Mouse (Mus musculus) thymus, postnatal 10 days (tissue): Measurements from ENCODE around the gene Egr4.

ENCODE experiments used
- DNase-seq, 2 experiments: peaks; one replicate each; pipeline ENCODE4 v3.0.0; 2021; ENCODE audit warnings: low spot score in 2 of 2

Egr4 gene

DNA sequence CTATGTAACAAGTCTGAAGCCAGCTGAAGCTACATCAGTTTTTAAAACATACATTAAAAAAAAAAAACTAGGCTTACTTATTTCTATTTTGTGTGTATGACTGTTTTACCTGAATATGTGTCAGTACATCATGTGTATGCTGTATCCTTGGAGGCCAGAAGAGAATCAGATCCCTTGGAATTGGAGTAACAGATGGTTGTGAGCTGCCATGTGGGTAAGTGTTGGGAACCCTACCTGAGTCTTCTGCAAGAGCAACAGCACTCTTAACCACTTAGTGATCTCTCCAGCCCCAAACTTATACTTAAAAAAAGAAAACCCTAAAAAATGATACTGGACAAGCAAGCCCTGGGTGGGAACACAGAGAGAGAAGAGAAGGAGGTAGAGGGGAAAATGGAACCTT lies 16.4 kb downstream of the Egr4 start:
- no peak for DNase-seq

DNA sequence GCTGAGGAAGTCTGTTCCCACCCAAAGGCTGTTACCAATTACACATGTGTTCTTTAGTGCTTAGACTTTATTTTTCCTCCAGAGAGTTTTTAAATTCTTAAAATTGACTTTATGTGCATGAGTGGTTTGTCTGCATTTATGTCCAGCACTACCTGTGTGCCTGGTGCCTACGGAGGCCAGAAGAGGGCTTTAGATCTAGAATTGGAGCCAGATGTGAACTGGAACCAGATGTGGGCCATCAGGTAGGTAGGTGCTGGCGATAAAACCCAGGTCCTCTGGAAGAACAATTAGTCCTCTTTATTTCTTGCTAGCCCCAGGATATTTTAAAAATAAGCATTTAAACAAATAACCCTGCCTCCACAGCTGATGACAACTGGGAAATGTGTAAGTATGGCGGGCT lies 21.8 kb downstream of the Egr4 start:
- DNase-seq: no peak

DNA sequence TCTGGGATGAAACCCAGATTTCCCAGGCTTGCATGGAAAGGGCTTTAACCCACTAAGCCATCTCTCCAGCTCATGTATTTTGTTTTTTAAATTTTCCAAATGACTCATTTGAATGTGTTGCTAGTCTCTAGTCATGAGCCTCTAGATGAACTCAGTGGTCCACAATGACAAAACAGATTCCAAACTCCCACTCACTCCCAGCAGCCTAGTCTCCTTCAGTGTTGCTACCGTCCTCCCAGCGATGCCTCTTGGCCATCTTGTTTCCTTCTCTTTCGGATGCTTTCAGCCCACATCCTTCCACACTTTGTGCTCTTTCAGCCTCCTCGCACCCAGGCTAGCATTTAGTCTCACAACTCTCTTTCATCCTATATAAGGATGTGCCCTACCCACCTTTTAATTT lies 23.1 kb downstream of the Egr4 start:
- no peak for DNase-seq

DNA sequence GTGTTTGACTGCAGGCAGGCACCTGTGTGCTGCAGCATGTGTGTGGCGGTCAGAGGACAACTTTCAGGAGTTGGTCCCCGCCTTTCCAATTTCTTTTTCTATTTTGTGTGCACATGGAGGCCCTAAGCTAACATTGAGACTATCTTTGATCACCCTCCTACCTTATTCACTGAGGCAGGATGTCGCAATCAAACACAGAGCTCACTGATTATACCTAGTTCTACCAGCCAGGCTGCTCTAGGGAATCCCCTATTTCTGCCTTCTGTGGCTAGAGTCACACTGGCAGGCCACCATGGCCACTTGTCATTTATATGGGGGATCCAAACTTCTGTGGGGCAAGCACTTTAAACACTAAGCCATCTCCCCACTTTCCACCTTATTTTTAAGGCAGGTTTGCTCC lies 23.7 kb downstream of the Egr4 start:
- no peak for DNase-seq

DNA sequence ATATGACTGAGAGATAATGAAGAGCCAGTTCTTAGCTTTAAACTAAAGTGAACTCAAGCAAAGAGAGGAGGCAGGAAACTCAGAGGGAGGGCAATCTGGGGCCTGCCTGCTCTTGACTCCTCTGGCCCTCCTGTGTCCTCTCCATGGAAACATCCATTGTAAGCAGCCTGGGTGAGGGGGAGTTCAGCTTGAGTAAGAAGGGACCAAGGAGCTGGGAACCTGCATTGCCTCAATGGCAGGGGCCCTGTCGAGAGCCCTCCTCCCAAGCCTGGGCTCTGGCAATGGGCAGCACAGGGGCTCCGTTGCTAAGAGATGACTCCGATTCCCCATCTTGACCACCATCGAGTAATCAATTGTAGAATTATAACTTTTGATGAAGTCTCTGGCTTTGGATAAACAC lies 24.9 kb downstream of the Egr4 start:
- no peak for DNase-seq

DNA sequence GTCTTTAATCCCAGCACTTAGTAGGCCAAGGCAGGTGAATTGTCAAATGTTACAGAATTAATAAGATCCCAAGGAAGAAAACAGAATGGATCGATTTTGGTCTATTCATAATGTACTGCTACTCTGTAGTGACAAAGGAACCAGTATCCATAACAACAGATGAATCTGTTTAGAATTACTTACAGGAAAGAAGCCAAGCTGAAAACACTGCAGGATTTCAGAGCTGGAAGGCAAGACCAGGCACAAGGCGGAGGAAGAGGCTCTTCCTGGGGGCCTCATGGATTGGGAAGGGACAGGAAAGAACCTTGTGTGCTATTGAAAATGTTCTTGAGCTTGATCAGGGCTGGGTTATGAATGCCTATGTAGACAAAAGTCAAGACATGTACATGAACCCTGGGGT lies 27.7 kb downstream of the Egr4 start:
- no peak for DNase-seq

DNA sequence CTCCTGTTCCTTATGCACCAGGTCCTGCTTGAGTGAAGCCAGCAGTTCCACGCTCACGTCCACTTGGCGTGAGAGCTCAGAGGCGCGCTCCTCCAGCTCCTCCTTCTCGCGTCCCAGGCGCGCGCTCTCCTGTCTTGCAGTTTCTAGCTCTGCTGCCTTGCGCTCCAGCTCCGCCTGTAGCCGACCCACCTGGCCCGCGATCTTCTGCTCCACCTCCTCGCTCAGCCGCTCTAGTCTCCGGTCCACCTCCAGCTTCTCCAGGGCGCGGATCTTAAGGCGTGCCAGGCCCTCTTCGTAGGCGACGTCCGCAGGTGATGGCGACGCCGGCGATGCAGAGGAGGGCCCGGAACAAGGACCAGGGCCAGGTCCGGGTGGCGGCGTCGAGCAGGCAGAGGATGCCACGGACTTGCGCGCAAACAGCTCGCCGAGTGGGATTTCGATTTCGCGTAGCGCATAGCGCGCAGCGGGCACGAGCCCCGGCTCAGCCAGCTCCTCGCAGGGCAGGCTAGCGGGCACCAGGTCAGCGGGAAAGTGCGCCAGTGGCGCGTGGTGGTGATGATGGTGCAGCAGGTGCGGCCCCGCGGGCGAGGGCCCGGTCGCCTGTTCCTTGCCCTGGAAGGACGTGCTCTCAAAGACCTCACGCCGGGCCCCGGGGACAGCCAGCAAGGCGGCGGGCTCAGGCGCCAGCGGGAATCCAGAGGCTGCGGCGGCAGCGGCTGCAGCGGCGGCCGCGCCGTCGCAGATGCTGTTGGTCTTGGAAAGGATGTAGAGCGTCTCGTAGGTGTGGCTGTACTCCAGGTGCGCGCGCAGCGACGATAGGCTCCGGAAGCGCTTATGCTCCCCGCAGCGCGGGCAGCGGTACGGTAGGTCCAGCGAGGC lies 29.3 kb downstream of the Egr4 start:
- peak in 1 of 2 experiments; percentile 15 for DNase-seq

DNA sequence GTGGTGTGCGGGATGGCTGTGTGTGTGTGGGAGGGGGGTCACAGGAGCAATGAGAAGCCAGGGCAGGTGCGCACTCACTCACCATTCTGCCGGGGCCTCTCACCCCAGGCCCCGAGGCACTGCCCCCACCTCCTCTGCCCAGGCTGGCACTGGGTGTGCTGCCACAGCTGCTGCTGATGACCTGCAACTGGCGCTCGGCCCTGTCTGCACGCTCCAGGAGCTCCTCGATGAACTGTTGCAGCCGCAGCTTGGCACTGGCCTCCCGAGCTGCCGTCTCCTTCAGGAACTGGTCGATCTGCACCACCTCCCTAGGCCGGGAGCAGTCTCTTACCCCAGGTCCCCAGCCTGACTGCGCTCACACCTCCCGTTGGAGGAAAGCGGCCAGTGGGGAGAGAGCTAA lies 32.7 kb downstream of the Egr4 start:
- no peak for DNase-seq

DNA sequence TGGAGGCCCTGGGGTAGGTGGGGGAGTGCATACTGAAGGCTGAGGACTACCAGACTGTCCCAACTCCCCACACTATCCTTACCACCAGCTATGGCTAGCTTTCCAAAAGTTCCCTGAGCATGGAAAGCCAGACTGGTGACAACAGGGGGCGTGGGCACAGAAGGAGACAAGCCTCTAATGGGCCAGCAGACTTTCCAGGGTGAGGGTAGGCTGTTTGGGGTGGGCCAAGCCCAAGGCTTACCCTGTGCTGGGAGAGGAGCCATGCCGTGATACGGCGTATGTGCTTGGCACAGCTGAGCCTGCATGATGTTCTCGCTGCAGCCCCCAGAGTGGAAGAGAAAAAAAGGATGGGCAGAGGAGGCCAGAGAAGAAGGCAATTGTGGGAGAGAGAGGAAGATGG lies 33.4 kb downstream of the Egr4 start:
- DNase-seq: no peak

DNA sequence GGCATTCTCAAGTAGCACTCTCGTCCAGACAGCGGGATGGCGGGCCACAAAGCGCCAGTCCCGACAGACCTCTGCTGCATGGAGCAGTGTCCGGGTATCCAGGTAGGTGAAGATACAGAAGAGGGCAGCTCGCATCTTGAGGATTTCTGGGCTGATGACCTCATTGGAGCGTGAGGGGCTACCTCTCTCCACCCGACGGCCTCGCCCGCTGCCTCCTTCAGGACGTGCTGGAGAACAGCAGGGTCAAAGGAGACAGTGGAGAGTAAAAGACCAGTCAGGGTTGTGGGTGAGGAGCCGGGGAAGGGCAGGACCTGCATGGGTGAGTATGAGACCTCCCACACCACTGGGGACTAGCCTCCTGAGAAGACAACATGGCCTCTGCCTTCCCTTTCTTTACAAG lies 35.0 kb downstream of the Egr4 start:
- no peak for DNase-seq

DNA sequence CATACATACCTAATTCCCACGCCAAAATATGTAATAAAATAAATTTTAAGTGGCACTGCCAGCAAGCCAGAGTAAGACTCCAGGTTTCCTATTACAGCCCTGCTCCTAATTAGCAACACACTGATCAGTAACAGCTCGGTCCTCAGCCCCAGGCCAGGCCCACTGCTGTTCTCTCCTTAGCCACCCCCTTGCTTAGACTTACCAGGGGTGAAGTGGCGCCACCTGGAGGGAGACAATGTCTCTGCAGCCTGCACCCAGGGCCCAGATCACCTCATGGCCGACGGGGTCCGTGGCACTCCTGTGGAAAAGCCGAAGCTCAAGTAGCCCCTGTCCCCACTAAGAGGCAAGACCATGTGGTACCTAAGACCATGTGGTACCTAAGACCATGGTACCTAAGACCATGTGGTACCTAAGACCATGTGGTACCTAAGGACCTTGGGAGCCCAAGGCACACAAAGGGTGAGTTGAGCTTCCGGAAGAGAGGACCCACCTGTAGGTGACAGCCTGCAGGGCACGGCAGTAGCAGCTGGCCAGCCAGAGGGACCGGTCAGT lies 35.9 kb downstream of the Egr4 start:
- DNase-seq: peak in 1 of 2 experiments; percentile 35

DNA sequence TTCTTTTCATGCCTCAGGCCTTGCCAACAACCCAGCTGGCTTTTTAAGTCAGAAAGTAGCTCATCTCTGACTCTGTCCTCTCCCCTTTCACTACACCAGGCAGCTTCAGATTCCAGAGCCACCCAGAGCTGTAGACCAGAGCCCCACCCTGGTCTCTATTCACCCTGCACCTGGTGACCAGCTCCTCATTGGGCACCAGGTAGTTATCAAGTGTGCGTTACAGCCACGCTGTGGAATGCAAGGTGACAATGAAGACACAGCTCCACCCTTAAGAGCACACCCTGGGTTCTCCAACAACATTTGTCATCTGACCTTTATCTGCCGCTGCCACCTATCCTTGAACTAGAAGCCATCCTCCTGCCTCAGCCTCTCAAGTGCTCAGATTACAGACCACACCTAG lies 37.8 kb downstream of the Egr4 start:
- no peak for DNase-seq

DNA sequence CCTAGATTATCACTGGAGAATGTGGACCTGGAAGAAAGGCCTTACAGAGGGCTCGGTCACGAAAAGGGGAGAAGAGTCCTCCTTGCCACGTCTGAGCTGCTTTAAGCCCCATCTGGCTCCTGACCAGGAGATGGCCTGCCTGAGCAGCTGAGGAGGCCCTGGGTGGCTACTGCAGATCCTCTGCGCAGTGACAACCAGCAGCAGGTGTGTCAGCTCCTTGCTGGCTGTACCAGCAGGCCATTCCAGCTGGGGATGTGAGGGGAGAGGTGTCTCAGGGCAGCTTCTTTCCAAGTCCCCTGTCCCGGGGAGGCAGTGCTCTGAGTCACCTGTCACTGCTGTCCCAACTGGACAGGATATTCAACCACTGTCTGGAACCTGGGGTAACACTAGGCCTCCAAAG lies 40.8 kb downstream of the Egr4 start:
- DNase-seq: no peak

DNA sequence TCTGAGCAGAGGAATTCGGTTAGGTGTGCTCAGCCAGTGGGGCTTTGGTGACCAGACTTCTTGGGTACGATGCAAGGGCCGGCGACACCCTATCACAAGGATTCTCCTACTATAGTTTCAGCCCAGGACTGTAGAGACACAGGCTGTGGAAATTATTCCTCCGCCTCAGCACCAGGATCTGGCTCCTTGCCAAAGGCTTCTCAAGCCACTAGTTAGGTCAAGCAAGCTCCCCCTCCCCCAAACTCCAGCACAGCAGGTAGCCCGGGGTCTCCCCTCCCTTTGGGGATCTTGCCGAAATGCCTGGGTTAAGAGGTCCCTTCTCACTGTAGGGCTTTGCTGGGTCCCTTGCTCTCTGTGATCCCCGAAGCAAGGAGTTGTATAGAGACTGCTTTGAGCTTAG lies 41.4 kb downstream of the Egr4 start:
- no peak for DNase-seq

DNA sequence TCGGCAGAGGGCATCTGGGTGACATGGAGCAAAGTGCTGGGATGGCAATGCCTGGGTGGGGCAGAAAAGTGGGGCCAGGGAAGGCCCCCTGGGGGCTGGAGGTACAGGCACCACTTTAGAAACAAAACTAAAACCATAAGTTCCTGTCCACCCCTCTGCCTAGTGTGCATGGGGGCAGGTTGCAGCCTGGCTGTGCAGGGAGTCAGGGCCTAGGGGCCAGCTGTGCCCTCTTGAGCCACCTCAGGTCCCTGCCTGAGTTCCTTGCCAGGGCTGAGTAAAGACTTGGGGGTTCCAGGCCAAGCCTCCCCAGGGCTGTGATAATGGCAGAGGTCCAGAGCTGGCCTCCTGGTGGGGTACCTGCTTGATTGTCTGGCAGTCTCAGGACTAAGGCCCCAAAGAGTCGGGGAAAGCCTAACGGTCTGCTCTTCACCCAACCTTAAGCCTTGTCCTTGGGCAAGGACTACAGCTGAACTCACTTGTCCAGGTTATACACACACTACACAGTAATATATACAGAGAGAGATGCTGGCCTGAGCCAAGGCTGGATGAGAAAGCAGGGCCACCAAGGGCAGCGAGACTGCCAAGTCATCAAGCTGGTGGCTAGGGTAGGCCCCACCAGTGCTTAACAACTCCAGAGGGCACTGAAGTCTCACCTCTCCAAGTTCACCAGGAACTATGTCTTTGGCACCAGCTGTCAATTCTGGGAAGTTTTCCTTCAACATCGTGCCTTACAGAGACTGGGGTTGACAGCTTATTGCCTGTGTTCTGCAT lies 43.5 kb downstream of the Egr4 start:
- DNase-seq: no peak

DNA sequence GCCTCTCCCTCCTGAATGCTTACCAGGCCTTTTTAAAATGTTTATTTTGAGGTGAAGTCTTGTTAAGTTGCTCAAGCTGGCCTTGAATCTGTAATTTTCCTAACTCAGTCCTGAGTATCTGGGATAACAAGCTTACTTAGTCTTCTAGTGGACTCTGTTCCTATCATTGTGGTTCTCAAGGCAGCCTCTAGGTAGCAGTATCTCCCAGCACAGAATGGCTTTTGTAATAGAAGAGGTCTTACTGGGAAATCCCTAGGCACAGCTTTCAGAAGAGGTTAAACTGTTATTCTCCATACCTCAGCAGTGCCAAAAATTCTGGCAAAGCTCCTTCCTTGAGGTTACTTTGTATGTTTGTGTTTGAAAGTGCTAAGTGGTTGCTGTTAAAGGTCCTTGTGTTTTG lies 48.0 kb downstream of the Egr4 start:
- DNase-seq: no peak
